ENCODE assay signal across 19 mouse cellular contexts in the genomic region with DNA sequence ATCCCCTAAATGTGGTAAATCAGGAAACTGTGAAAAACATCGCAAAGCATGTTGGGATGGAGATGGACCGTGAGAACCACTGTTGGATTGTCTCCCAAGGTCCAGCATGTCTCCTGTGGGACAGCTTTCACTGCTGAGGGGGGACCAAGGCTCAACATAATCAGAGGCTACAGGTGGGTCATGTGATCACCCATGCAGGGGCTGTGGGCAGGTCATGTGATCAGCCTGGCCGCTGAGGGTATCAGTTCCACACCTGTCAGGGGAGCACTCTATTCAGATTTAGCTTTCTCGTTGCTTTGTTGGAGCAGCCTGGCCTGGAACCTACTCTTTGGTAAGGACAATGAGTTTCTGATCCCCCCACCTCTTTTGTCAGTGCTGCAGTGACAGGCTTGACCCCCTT.
"Had no signal": no experiment of that assay in that cellular context is flagged by ENCODE, and none has a peak within 500 bp of the region (broad histone marks: within the 10 kb centered on the region; RNA-seq: fewer than 3 reads in every experiment).

No protein-coding gene starts in this region.

- ATAC-seq: midbrain, embryonic 15.5 days had no signal

- H3K4me2 ChIP-seq: lung, embryonic 14.5 days; midbrain, embryonic 12.5 days; midbrain, embryonic 15.5 days; neural tube, embryonic 12.5 days; neural tube, embryonic 15.5 days had no signal

- H3K27ac ChIP-seq: kidney, postnatal 0 days; layer of hippocampus, adult 2 months; liver, embryonic 14.5 days; midbrain, embryonic 12.5 days; midbrain, embryonic 15.5 days; neural tube, embryonic 12.5 days; neural tube, embryonic 15.5 days; stomach, postnatal 0 days had no signal

- H3K4me1 ChIP-seq: midbrain, embryonic 15.5 days had no signal

- H3K9me3 ChIP-seq: midbrain, embryonic 12.5 days; midbrain, embryonic 15.5 days; neural tube, embryonic 12.5 days; neural tube, embryonic 15.5 days had no signal

- H3K36me3 ChIP-seq: midbrain, embryonic 15.5 days; neural tube, embryonic 12.5 days; neural tube, embryonic 15.5 days had no signal

- DNase-seq: layer of hippocampus, adult 9-11 months; lung, embryonic 14.5 days; lung, postnatal 10 days; lung, postnatal 36 days; right cerebral cortex, adult 18-20 months; right cerebral cortex, postnatal 14 days; right cerebral cortex, postnatal 4 days; thymus, adult 2 months; thymus, postnatal 14 days; thymus, postnatal 4 days had no signal

- H3K9ac ChIP-seq: liver, embryonic 14.5 days; lung, embryonic 14.5 days; midbrain, embryonic 12.5 days; midbrain, embryonic 15.5 days; neural tube, embryonic 12.5 days; neural tube, embryonic 15.5 days had no signal

- H3K4me3 ChIP-seq: layer of hippocampus, adult 2 months; megakaryocyte, embryonic 14.5 days; midbrain, embryonic 12.5 days; midbrain, embryonic 15.5 days; neural tube, embryonic 12.5 days; neural tube, embryonic 15.5 days had no signal

- H3K27me3 ChIP-seq: midbrain, embryonic 12.5 days; midbrain, embryonic 15.5 days; neural tube, embryonic 12.5 days; neural tube, embryonic 15.5 days had no signal
